Mouse (Mus musculus) c-Kit-positive CD71-positive TER-119-negative erythroid progenitor cells, embryonic 14.5 days (primary cell): ENCODE measurements at regions not wholly inside any gene's neighbourhood (a gene's known extent, or its start where the extent isn't known, plus 50 kb on each side); places are given as distances from the start of the nearest gene placed in this dataset.

ENCODE experiments used
- DNase-seq: peaks from one replicate; pipeline ENCODE4 v3.0.0-alpha.2; 2013; ENCODE audit warnings: low read depth

- no peak for DNase-seq
Measured at GRCm38 (mm10) chr5:101122914-101123313, 277.4 kb downstream of the Gpat3 start.

GRCm38 (mm10) chr5:101120509-101121201, 275.1 kb downstream of the Gpat3 start:
- no peak for DNase-seq

GRCm38 (mm10) chr5:101112151-101112769, 266.7 kb downstream of the Gpat3 start:
- no peak for DNase-seq

- no peak for DNase-seq
Measured at GRCm38 (mm10) chr5:101111619-101112018, 266.1 kb downstream of the Gpat3 start.

- DNase-seq, result no peak
Measured at GRCm38 (mm10) chr5:101100975-101101699, 255.6 kb downstream of the Gpat3 start.

GRCm38 (mm10) chr5:101091027-101091598, 245.6 kb downstream of the Gpat3 start:
- DNase-seq, result no peak

GRCm38 (mm10) chr5:101090415-101091026, 245.0 kb downstream of the Gpat3 start:
- DNase-seq, result no peak

GRCm38 (mm10) chr5:101085199-101085598, 239.7 kb downstream of the Gpat3 start:
- no peak for DNase-seq

GRCm38 (mm10) chr5:101082611-101083010, 237.1 kb downstream of the Gpat3 start:
- no peak for DNase-seq

- DNase-seq, result no peak
Measured at GRCm38 (mm10) chr5:101064308-101064707, 218.8 kb downstream of the Gpat3 start.

GRCm38 (mm10) chr5:101063254-101063653, 217.7 kb downstream of the Gpat3 start:
- DNase-seq, result no peak

GRCm38 (mm10) chr5:101051591-101051990, 206.1 kb downstream of the Gpat3 start:
- DNase-seq, result no peak

GRCm38 (mm10) chr5:101040488-101040887, 195.0 kb downstream of the Gpat3 start:
- DNase-seq, result no peak

- DNase-seq, result no peak
Measured at GRCm38 (mm10) chr5:101032968-101033367, 187.5 kb downstream of the Gpat3 start.

GRCm38 (mm10) chr5:101032147-101032900, 186.8 kb downstream of the Gpat3 start:
- DNase-seq, result no peak

- no peak for DNase-seq
Measured at GRCm38 (mm10) chr5:101024796-101025195, 179.3 kb downstream of the Gpat3 start.

GRCm38 (mm10) chr5:101023784-101024183, 178.3 kb downstream of the Gpat3 start:
- no peak for DNase-seq

- no peak for DNase-seq
Measured at GRCm38 (mm10) chr5:101020784-101021183, 175.3 kb downstream of the Gpat3 start.

GRCm38 (mm10) chr5:101013844-101014243, 168.3 kb downstream of the Gpat3 start:
- DNase-seq, result no peak

- no peak for DNase-seq
Measured at GRCm38 (mm10) chr5:101005216-101005615, 159.7 kb downstream of the Gpat3 start.

- no peak for DNase-seq
Measured at GRCm38 (mm10) chr5:101000436-101000835, 154.9 kb downstream of the Gpat3 start.

GRCm38 (mm10) chr5:100992365-100992764, 146.9 kb downstream of the Gpat3 start:
- DNase-seq, result no peak
